Mouse (Mus musculus) natural killer cell, adult 2 months (primary cell): ENCODE data around the gene Efna2.

Source experiments
- DNase-seq, 2 experiments: peaks; one replicate each; pipeline ENCODE4 v3.0.0; 2022; ENCODE audit warnings: low spot score in 2 of 2

Efna2 gene

GRCm38 (mm10) chr10:80179068-80180051, at the start of gene Efna2:
Efna2 (plus strand) TSS chr10:80179482.
- DNase-seq: no peak

GRCm38 (mm10) chr10:80129846-80130245, 49.4 kb upstream of the Efna2 start:
- no peak for DNase-seq

- DNase-seq: no peak
Measured at GRCm38 (mm10) chr10:80130403-80131031, 48.8 kb upstream of the Efna2 start.

GRCm38 (mm10) chr10:80131316-80131951, 47.8 kb upstream of the Efna2 start:
- no peak for DNase-seq

- DNase-seq: no peak
Measured at GRCm38 (mm10) chr10:80131952-80132350, 47.3 kb upstream of the Efna2 start.

- no peak for DNase-seq
Measured at GRCm38 (mm10) chr10:80133226-80133849, 45.9 kb upstream of the Efna2 start.

- DNase-seq: no peak
Measured at GRCm38 (mm10) chr10:80134421-80134820, 44.9 kb upstream of the Efna2 start.

- no peak for DNase-seq
Measured at GRCm38 (mm10) chr10:80135161-80135560, 44.1 kb upstream of the Efna2 start.

- DNase-seq: no peak
Measured at GRCm38 (mm10) chr10:80135641-80136040, 43.6 kb upstream of the Efna2 start.

- no peak for DNase-seq
Measured at GRCm38 (mm10) chr10:80136179-80136951, 42.9 kb upstream of the Efna2 start.

GRCm38 (mm10) chr10:80136952-80137625, 42.2 kb upstream of the Efna2 start:
- peak; percentile 74 to 77 for DNase-seq

GRCm38 (mm10) chr10:80137626-80138552, 41.4 kb upstream of the Efna2 start:
- DNase-seq: peak in 1 of 2 experiments; percentile 45

- no peak for DNase-seq
Measured at GRCm38 (mm10) chr10:80138553-80139438, 40.5 kb upstream of the Efna2 start, which contains the start of gene Atp5d. Atp5d (plus strand) TSS chr10:80138632.

GRCm38 (mm10) chr10:80139439-80139775, 39.9 kb upstream of the Efna2 start:
- DNase-seq: no peak

- DNase-seq: no peak
Measured at GRCm38 (mm10) chr10:80139975-80140665, 39.2 kb upstream of the Efna2 start.

GRCm38 (mm10) chr10:80140666-80141035, 38.6 kb upstream of the Efna2 start, which contains the start of gene Cbarp:
Cbarp (minus strand) TSS chr10:80140835.
- no peak for DNase-seq

GRCm38 (mm10) chr10:80141243-80141642, 38.0 kb upstream of the Efna2 start:
- DNase-seq: peak; percentile 98 to 99
